Mouse (Mus musculus): ENCODE measurements around the gene Ptprk. TPM values are rescaled to one million over a fixed set of nuclear protein-coding genes. Genes with fewer than 3 reads are reported as not detected.

Gene Ptprk
- polyA plus RNA-seq, 1 experiment from 2014 or later: 35.5 TPM

DNA sequence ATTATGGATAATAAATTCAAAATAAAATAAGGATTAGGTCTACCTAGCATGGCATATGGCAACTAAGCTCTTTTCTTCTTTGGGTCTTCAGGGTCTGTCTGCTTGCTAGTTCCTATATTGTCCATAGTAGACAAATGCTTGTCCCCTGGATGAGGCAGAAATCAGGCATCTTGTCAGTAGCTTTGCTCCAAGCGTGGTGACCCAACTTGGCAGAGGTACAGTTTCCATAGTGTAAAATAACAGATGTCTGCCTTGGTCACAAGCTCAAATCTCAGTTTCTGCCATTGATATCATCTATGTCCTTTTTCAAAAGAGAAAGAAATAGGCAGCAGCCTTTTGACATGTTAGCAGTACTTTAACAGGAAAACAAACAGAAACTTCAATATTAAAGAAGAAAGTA, 416.4 kb downstream of the Ptprk start:
- 68% methylated on average over 1 of the region's 1 CpGs for WGBS
- H3K27me3 ChIP-seq: no peaks in the 10 kb centered on the region
- no peaks in the 10 kb centered on the region for H3K9me3 ChIP-seq
- ATAC-seq (ENCODE audit: low FRiP score, low read depth): no peak
- no peak overlapping the region for H3K9ac ChIP-seq
- no peak overlapping the region for H3K4me3 ChIP-seq
- no peak overlapping the region for H3K27ac ChIP-seq
- H3K4me2 ChIP-seq (replicated peaks): no peak overlapping the region
- peaks cover 3% of the 10 kb centered on the region; the same call in 1 of the 2 replicates for H3K36me3 ChIP-seq
- H3K4me1 ChIP-seq: peaks cover 12% of the 10 kb centered on the region

DNA sequence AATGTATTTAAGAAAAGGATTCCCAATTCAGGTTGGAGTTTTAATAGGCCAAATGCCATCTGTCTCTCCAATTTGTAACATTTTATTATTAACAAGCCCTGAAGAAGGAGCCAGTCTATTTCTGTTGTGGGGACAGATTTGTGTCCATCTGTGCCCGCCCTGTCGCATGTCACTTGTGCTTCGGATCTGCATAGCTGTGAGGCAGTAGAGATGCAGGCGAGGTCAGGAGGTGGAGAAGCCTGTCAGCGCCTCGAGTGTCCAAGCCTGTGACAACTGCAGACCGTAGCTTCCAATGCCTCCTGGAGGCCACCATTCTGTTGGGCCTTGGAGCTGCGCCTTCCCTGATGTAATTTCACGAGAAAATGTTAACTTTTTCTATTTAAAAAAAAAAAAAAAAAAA, 417.6 kb downstream of the Ptprk start:
- Histone ChIP-seq H3K9me3 (no peaks in the 10 kb centered on the region), H3K9ac (no peak overlapping the region), H3K4me3 (no peak overlapping the region), H3K27ac (no peak overlapping the region), H3K27me3 (no peaks in the 10 kb centered on the region), H3K4me2 (replicated peaks) (no peak overlapping the region), H3K4me1 (peaks cover 12% of the 10 kb centered on the region), H3K36me3 (peaks cover 3% of the 10 kb centered on the region; the same call in 1 of the 2 replicates)
- ATAC-seq (ENCODE audit: low FRiP score, low read depth): no peak
- WGBS: 67% methylated on average over 9 of the region's 9 CpGs

DNA sequence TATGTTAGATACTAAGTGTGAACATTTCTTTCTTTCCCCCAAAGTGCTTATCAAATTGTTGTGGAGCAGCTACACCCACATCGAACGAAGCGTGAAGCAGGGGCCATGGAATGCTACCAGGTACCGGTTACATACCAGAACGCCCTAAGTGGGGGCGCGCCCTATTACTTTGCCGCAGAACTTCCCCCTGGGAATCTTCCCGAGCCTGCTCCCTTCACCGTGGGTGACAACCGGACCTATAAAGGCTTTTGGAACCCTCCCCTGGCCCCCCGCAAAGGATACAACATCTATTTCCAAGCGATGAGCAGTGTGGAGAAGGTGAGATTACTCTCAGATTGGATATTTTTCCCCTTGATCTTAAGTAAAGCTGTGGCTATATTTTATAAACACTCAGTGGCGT, 418.2 kb downstream of the Ptprk start:
- peak; percentile 6; the same call in 1 of the 2 replicates for ATAC-seq (ENCODE audit: low FRiP score, low read depth)
- Histone ChIP-seq H3K4me3 (no peak overlapping the region), H3K27me3 (no peaks in the 10 kb centered on the region), H3K4me2 (replicated peaks) (peak overlapping the region; percentile 36), H3K9me3 (no peaks in the 10 kb centered on the region), H3K36me3 (peaks cover 3% of the 10 kb centered on the region; the same call in 1 of the 2 replicates), H3K9ac (no peak overlapping the region), H3K4me1 (peaks cover 12% of the 10 kb centered on the region), H3K27ac (peak overlapping the region; percentile 28; the same call in 1 of the 2 replicates)
- WGBS: 51% methylated on average over 14 of the region's 14 CpGs

GRCm38 (mm10) chr10:28493271-28493861, 418.7 kb downstream of the Ptprk start:
- Histone ChIP-seq H3K4me3 (no peak overlapping the region), H3K27me3 (no peaks in the 10 kb centered on the region), H3K27ac (peak overlapping the region; percentile 28; the same call in 1 of the 2 replicates), H3K4me1 (peaks cover 12% of the 10 kb centered on the region), H3K9ac (no peak overlapping the region), H3K9me3 (no peaks in the 10 kb centered on the region), H3K36me3 (no peaks in the 10 kb centered on the region), H3K4me2 (replicated peaks) (peak overlapping the region; percentile 36)
- WGBS: 24% methylated on average over 7 of the region's 7 CpGs
- peak; percentile 81 for ATAC-seq (ENCODE audit: low FRiP score, low read depth)

- 95% methylated on average over 1 of the region's 1 CpGs for WGBS
- ATAC-seq (ENCODE audit: low FRiP score, low read depth): no peak
- no peak overlapping the region for H3K27ac ChIP-seq
Measured at GRCm38 (mm10) chr10:28497791-28498190, 423.2 kb downstream of the Ptprk start.

GRCm38 (mm10) chr10:28498504-28498903, 423.9 kb downstream of the Ptprk start:
- WGBS: 88% methylated on average over 3 of the region's 3 CpGs
- no peaks in the 10 kb centered on the region for H3K27me3 ChIP-seq
- ATAC-seq (ENCODE audit: low FRiP score, low read depth): no peak

More at GRCm38 (mm10) chr10:28497791-28498190, 423.2 kb downstream of the Ptprk start:
- Histone ChIP-seq H3K4me2 (replicated peaks) (no peak overlapping the region), H3K4me1 (peaks cover 8% of the 10 kb centered on the region), H3K9ac (no peak overlapping the region), H3K9me3 (no peaks in the 10 kb centered on the region), H3K36me3 (no peaks in the 10 kb centered on the region), H3K4me3 (no peak overlapping the region), H3K27me3 (no peaks in the 10 kb centered on the region)

DNA sequence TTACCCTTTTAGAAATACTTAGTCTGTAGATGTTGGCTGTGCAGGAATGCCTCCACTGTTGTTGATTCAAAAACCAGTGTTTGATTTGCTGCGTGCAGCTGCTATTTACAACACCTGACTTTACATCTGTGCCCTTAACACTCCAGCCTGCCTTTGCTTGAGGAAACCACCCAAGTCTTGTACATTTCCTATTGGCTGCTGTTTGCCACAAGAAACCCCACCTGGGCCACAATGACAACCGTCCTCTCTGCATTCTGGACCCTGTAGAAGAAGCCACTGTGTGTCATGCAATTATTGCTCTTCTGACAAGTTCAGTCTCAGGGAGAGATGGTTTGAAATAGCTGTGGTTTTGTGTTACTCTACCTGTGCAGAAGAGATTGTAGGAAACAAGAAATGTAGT, 439.0 kb downstream of the Ptprk start:
- no peaks in the 10 kb centered on the region for H3K36me3 ChIP-seq
- H3K9ac ChIP-seq: no peak overlapping the region
- H3K27me3 ChIP-seq: no peaks in the 10 kb centered on the region
- 55% methylated on average over 2 of the region's 2 CpGs for WGBS
- no peak for ATAC-seq (ENCODE audit: low FRiP score, low read depth)
- no peak overlapping the region for H3K27ac ChIP-seq
- no peak overlapping the region for H3K4me3 ChIP-seq
- H3K9me3 ChIP-seq: no peaks in the 10 kb centered on the region
- no peak overlapping the region for H3K4me2 ChIP-seq (replicated peaks)
- peaks cover 7% of the 10 kb centered on the region; the same call in 1 of the 2 replicates for H3K4me1 ChIP-seq

More at GRCm38 (mm10) chr10:28498504-28498903, 423.9 kb downstream of the Ptprk start:
- H3K9me3 ChIP-seq: no peaks in the 10 kb centered on the region
- H3K9ac ChIP-seq: no peak overlapping the region
- peaks cover 2% of the 10 kb centered on the region; the same call in 1 of the 2 replicates for H3K4me1 ChIP-seq
- H3K4me3 ChIP-seq: no peak overlapping the region
- H3K36me3 ChIP-seq: no peaks in the 10 kb centered on the region
- H3K27ac ChIP-seq: no peak overlapping the region
- no peak overlapping the region for H3K4me2 ChIP-seq (replicated peaks)

GRCm38 (mm10) chr10:28516147-28516546, 441.5 kb downstream of the Ptprk start:
- Histone ChIP-seq H3K27ac (no peak overlapping the region), H3K36me3 (no peaks in the 10 kb centered on the region), H3K4me2 (replicated peaks) (no peak overlapping the region), H3K27me3 (no peaks in the 10 kb centered on the region), H3K9ac (no peak overlapping the region), H3K9me3 (no peaks in the 10 kb centered on the region), H3K4me3 (no peak overlapping the region), H3K4me1 (peaks cover 11% of the 10 kb centered on the region; the same call in 1 of the 2 replicates)
- ATAC-seq (ENCODE audit: low FRiP score, low read depth): no peak
- WGBS: 89% methylated on average over 5 of the region's 5 CpGs

DNA sequence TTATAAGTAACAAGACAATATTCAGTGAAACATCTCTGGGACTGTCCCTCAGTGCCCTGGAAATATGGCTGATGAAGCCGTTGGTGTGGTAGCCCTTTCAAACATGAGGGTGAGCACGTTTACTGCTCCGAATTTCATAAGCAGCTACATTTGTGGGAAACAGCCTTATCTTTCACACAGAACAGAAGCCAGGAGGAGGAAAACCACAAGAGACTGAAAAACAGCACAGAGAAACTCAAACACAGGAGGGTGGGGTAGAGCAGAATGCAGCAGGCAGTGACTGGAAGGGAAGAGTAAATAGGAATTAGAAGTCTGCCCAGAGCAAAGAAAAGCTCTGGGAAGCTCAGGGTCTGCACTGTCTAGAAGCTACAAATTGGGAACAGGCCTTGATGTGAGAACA, 443.7 kb downstream of the Ptprk start:
- Histone ChIP-seq H3K4me3 (no peak overlapping the region), H3K9me3 (no peaks in the 10 kb centered on the region), H3K27ac (no peak overlapping the region), H3K27me3 (no peaks in the 10 kb centered on the region), H3K36me3 (no peaks in the 10 kb centered on the region), H3K4me1 (peaks cover 11% of the 10 kb centered on the region; the same call in 1 of the 2 replicates), H3K9ac (no peak overlapping the region), H3K4me2 (replicated peaks) (no peak overlapping the region)
- ATAC-seq (ENCODE audit: low FRiP score, low read depth): no peak
- 67% methylated on average over 3 of the region's 3 CpGs for WGBS

DNA sequence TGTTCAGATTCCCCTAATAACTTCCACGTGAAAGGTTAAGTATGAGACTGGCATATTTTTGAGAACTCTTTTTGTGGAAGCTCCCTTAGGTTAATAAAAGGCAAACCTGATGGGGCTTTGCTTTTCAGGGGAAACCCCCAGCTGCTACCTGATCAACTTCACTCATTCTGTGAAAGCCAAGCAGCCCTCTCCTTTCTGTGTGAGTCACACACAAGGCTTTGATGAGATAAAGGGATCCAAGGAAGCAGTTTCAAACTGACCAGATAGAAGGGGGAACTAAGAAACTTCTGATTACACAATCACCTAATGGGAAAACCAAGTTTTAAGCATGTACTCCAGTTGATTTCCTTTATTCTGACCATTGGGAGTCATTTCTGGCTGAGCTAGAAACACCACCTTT, 445.2 kb downstream of the Ptprk start:
- Histone ChIP-seq H3K27me3 (no peaks in the 10 kb centered on the region), H3K27ac (no peak overlapping the region)
- WGBS: 47% methylated on average over 1 of the region's 1 CpGs

DNA sequence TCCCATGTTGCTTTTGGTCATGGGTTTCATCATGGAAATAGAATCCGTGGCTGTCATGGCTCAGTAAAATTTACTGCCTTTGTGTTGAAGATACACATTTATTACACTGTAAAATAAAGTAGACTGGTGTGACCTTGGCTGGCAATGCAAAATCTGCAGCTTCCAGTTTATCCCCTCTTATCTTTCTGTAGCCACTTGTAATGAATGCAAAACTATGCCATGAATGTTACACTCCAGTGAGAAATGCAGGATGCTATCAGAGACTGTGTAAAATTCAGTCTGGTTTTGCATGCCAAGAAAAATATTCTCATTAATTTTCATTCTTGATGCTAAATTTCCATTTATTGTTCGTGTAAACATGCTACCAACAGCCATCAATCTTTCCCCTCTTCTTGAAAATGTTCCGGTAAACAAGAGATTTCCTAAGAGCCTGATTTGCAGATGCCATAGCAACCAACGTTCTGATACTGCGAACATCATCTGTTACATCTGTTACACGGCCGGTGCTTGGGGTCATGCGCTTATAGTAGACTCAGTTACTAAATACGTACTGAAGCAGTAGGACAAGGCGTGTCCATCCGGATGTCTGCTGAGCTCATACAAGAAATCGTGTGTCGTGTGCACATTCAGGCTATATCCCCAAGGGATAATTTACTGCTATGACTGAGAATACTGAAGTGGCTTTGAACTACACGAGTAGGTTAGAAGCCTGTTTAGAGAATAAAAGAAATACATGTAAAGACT, 449.5 kb downstream of the Ptprk start:
- Histone ChIP-seq H3K27ac (no peak overlapping the region), H3K9ac (no peak overlapping the region), H3K36me3 (no peaks in the 10 kb centered on the region), H3K9me3 (no peaks in the 10 kb centered on the region), H3K4me3 (no peak overlapping the region), H3K4me2 (replicated peaks) (no peak overlapping the region), H3K27me3 (no peaks in the 10 kb centered on the region), H3K4me1 (no peaks in the 10 kb centered on the region)
- WGBS: 81% methylated on average over 14 of the region's 14 CpGs
- peak; percentile 11; the same call in 1 of the 2 replicates for ATAC-seq (ENCODE audit: low FRiP score, low read depth)

More for the DNA sequence above, 445.2 kb downstream of the Ptprk start:
- Histone ChIP-seq H3K4me2 (replicated peaks) (no peak overlapping the region), H3K9me3 (no peaks in the 10 kb centered on the region), H3K4me3 (no peak overlapping the region), H3K36me3 (no peaks in the 10 kb centered on the region), H3K9ac (no peak overlapping the region), H3K4me1 (peaks cover 11% of the 10 kb centered on the region; the same call in 1 of the 2 replicates)
- ATAC-seq (ENCODE audit: low FRiP score, low read depth): no peak

GRCm38 (mm10) chr10:28540595-28540994, 466.0 kb downstream of the Ptprk start:
- Histone ChIP-seq H3K27me3 (no peaks in the 10 kb centered on the region), H3K9me3 (no peaks in the 10 kb centered on the region), H3K27ac (no peak overlapping the region), H3K9ac (no peak overlapping the region), H3K36me3 (no peaks in the 10 kb centered on the region), H3K4me3 (no peak overlapping the region), H3K4me1 (0 out of 2 replicates have a peak, but pooled peaks cover 3% of the 10 kb centered on the region), H3K4me2 (replicated peaks) (no peak overlapping the region)
- no peak for ATAC-seq (ENCODE audit: low FRiP score, low read depth)
- WGBS: 83% methylated on average over 4 of the region's 4 CpGs

Data from limb, embryonic 13.5 days (tissue).